Mouse (Mus musculus) stomach, postnatal 0 days (tissue): ENCODE measurements at regions not wholly inside any gene's neighbourhood (a gene's known extent, or its start where the extent isn't known, plus 50 kb on each side); places are given as distances from the start of the nearest gene placed in this dataset.

Experiments
- CTCF ChIP-seq: IDR thresholded peaks from 2 replicates; pipeline ENCODE4 v1.5.1; 2016; ENCODE audit warnings: antibody characterized with exemption, low read depth, mild to moderate bottlenecking, moderate library complexity
- EP300 ChIP-seq: optimal IDR thresholded peaks from 2 replicates; pipeline ENCODE3; 2016; ENCODE audit warnings: antibody characterized with exemption

- TF ChIP-seq EP300 = no peak
- peak; percentile 89 for TF ChIP-seq CTCF
Observed at GRCm38 (mm10) chr11:57950989-57951388, 57.9 kb upstream of the Larp1 start.
